Mouse (Mus musculus) G1E (cell line): Measurements from ENCODE around the gene Atp5f1. TPM values are rescaled to one million over a fixed set of nuclear protein-coding genes. Genes with fewer than 3 reads are reported as not detected.

Experiments used
- ATAC-seq: 2 replicates; pipeline ENCODE4 v1.8.0; 2016; ENCODE audit warnings: mild to moderate bottlenecking; ENCODE audit not compliant: insufficient number of reproducible peaks, poor library complexity, low FRiP score, severe bottlenecking; ENCODE audit errors: extremely low read depth
- DNase-seq: peaks from one replicate; pipeline ENCODE4 v3.0.0; 2012; ENCODE audit warnings: low spot score
- H3K27me3 ChIP-seq: 2 replicates; pipeline ENCODE4 v1.6.1; 2012; ENCODE audit warnings: mild to moderate bottlenecking, low read length, inconsistent platforms; ENCODE audit not compliant: insufficient read depth
- H3K36me3 ChIP-seq: replicated peaks from 2 replicates; pipeline ENCODE3; 2012; ENCODE audit warnings: mild to moderate bottlenecking, inconsistent platforms
- H3K4me1 ChIP-seq: 2 replicates; pipeline ENCODE4 v1.6.1; 2012; ENCODE audit warnings: low read depth, low read length, inconsistent platforms, mixed read lengths; ENCODE audit not compliant: insufficient read depth
- H3K4me3 ChIP-seq: 2 replicates; pipeline ENCODE4 v1.5.1; 2012; ENCODE audit warnings: low read depth, mild to moderate bottlenecking, inconsistent platforms, low read length, moderate library complexity, mixed read lengths
- H3K9me3 ChIP-seq: replicated peaks from 2 replicates; pipeline ENCODE4 v1.6.1; 2012; ENCODE audit warnings: inconsistent platforms
- CTCF ChIP-seq: IDR thresholded peaks from 2 replicates; pipeline ENCODE4 v1.5.1; 2012; ENCODE audit warnings: low read depth, low read length, inconsistent platforms, mixed read lengths
- GATA1 ChIP-seq: IDR thresholded peaks from 2 replicates; pipeline ENCODE4 v1.6.1; 2012; ENCODE audit warnings: borderline replicate concordance, low read length, inconsistent platforms, mixed read lengths
- GATA2 ChIP-seq: IDR thresholded peaks from 2 replicates; pipeline ENCODE4 v1.6.1; 2012; ENCODE audit warnings: low read depth, low read length, inconsistent platforms, borderline replicate concordance
- POLR2AphosphoS5 ChIP-seq: IDR thresholded peaks from 2 replicates; pipeline ENCODE4 v1.6.1; 2012; ENCODE audit warnings: low read depth, low read length, inconsistent platforms; ENCODE audit not compliant: insufficient replicate concordance
- TAL1 ChIP-seq: conservative IDR thresholded peaks from 2 replicates; pipeline ENCODE4 v1.6.1; 2012; ENCODE audit warnings: low read depth, low read length, inconsistent platforms, mixed read lengths
- polyA plus RNA-seq: library from polyadenylated mRNA; stranded (reverse); fragments of >175 nt; gene quantifications from 2 replicates; pipeline ENCODE4 v1.2.3, GENCODE M21; 2012
- total RNA-seq, 2 experiments: library from RNA; stranded (forward) in 1 of 2; stranded (reverse) in 1 of 2; fragments of 200-1000 nt in 1 of 2; fragments of >200 nt in 1 of 2; fragmentation: Nextera tagmentation in 1 of 2; gene quantifications; 2 replicates each; pipeline ENCODE4 v1.2.3; 2014 to 2017

Gene Atp5f1
- total and polyA plus RNA-seq, 3 experiments = 110 to 891 (median 239) TPM

- DNase-seq (no peak), ATAC-seq (no peak)
- H3K27me3 ChIP-seq = no peaks in the 10 kb centered on the region
- H3K9me3 ChIP-seq = no peaks in the 10 kb centered on the region
- H3K36me3 ChIP-seq = peaks cover 73% of the 10 kb centered on the region
- H3K4me1 ChIP-seq = peaks cover 56% of the 10 kb centered on the region
- TF ChIP-seq POLR2AphosphoS5 (no peak), CTCF (no peak), GATA2 (no peak), GATA1 (no peak), TAL1 (no peak)
- H3K4me3 ChIP-seq = peak overlapping the region; percentile 98
These were observed 1.7 kb downstream of the Atp5f1 start for GRCm38 (mm10) chr3:105958204-105958603.

- no peak for DNase-seq
- Histone ChIP-seq H3K4me3 (no peak overlapping the region; the same call in 1 of the 2 replicates), H3K9me3 (no peaks in the 10 kb centered on the region), H3K27me3 (no peaks in the 10 kb centered on the region), H3K36me3 (peaks cover 73% of the 10 kb centered on the region), H3K4me1 (peaks cover 47% of the 10 kb centered on the region)
- ATAC-seq = no peak
- no peak for TF ChIP-seq POLR2AphosphoS5
- no peak for TF ChIP-seq GATA2
- no peak for TF ChIP-seq GATA1
- no peak for TF ChIP-seq CTCF
These were observed 2.7 kb downstream of the Atp5f1 start for GRCm38 (mm10) chr3:105957235-105957634.

- Histone ChIP-seq H3K4me1 (peaks cover 14% of the 10 kb centered on the region), H3K36me3 (peaks cover 91% of the 10 kb centered on the region)
- TF ChIP-seq POLR2AphosphoS5 (no peak), CTCF (no peak), TAL1 (no peak)
These were observed 8.6 kb downstream of the Atp5f1 start for GRCm38 (mm10) chr3:105951348-105951747.

DNA sequence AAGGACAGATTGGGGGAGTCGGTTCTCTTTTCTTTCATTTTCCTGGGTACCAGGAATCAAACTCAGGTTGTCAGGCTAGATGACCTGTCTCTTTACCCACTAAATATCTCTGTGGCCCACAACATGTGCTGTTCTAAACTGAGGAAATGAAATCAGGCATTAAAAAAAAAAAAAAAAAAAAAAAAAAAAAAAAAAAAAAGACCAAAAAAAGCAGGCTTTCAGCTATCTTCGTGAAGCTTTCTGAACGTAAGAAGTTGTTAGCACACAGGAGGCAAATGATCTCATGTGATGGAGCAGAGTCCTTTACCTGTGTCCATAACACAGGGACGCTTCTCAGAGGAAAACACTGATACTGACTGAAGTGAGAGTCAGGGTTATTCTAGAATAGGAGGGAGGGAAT, 23.8 kb downstream of the Atp5f1 start:
- ATAC-seq = no peak
- H3K4me3 ChIP-seq = no peak overlapping the region
- no peak for TF ChIP-seq GATA2
- no peak for TF ChIP-seq TAL1
- no peak for TF ChIP-seq GATA1
- no peak for TF ChIP-seq CTCF
- no peak for TF ChIP-seq POLR2AphosphoS5
- no peaks in the 10 kb centered on the region for H3K27me3 ChIP-seq
- DNase-seq = no peak
- H3K4me1 ChIP-seq = peaks cover 16% of the 10 kb centered on the region
- peaks cover 35% of the 10 kb centered on the region for H3K36me3 ChIP-seq
- H3K9me3 ChIP-seq = no peaks in the 10 kb centered on the region

More at GRCm38 (mm10) chr3:105951348-105951747, 8.6 kb downstream of the Atp5f1 start:
- ATAC-seq = no peak
- no peak for DNase-seq
- Histone ChIP-seq H3K4me3 (no peak overlapping the region), H3K9me3 (no peaks in the 10 kb centered on the region), H3K27me3 (no peaks in the 10 kb centered on the region)

DNA sequence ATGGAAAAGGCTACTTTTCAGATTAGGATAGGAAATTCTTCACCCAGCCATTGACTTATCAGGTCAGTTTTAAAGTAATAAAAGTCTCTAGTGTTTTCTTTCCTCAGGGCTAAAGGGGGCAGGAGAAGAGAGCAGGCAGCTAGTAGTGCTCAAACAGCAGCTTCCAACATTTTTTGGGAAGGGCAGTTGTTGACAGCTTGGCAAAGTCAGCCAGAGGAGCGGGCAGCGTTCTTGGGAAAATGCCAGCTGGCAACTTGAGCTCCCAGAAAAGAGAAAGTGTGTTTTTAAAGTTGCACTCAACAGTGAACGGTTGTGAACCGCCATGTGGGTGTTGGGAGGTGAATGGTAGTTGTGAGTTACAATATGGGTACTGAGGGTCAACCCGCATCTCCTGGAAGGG, 24.9 kb downstream of the Atp5f1 start:
- Histone ChIP-seq H3K9me3 (no peaks in the 10 kb centered on the region), H3K4me3 (no peak overlapping the region), H3K4me1 (peaks cover 20% of the 10 kb centered on the region), H3K27me3 (no peaks in the 10 kb centered on the region), H3K36me3 (peaks cover 28% of the 10 kb centered on the region)
- no peak for ATAC-seq
- DNase-seq = no peak
- TF ChIP-seq GATA1 (no peak), POLR2AphosphoS5 (no peak), TAL1 (no peak), GATA2 (no peak), CTCF (no peak)

GRCm38 (mm10) chr3:105933926-105934325, 26.0 kb downstream of the Atp5f1 start:
- ATAC-seq (no peak), DNase-seq (no peak)
- Histone ChIP-seq H3K9me3 (no peaks in the 10 kb centered on the region), H3K4me1 (peaks cover 28% of the 10 kb centered on the region), H3K27me3 (no peaks in the 10 kb centered on the region), H3K36me3 (peaks cover 31% of the 10 kb centered on the region), H3K4me3 (no peak overlapping the region)
- no peak for TF ChIP-seq CTCF
- no peak for TF ChIP-seq GATA1
- no peak for TF ChIP-seq POLR2AphosphoS5
- no peak for TF ChIP-seq TAL1
- no peak for TF ChIP-seq GATA2
